Mouse (Mus musculus): ENCODE measurements at regions not wholly inside any gene's neighbourhood (a gene's known extent, or its start where the extent isn't known, plus 50 kb on each side); places are given as distances from the start of the nearest gene placed in this dataset.

- DNase-seq, result no peak
Measured at GRCm38 (mm10) chr9:50136636-50136985, 208.2 kb downstream of the Rpl10-ps3 start.

- no peak for DNase-seq
Measured at GRCm38 (mm10) chr9:50135939-50136635, 208.7 kb downstream of the Rpl10-ps3 start.

- no peak for DNase-seq
Measured at GRCm38 (mm10) chr9:50124241-50124640, 220.5 kb downstream of the Rpl10-ps3 start.

GRCm38 (mm10) chr9:50120820-50121599, 223.8 kb downstream of the Rpl10-ps3 start:
- DNase-seq, result no peak

GRCm38 (mm10) chr9:50119412-50119811, 225.4 kb downstream of the Rpl10-ps3 start:
- DNase-seq, result no peak

- no peak for DNase-seq
Measured at GRCm38 (mm10) chr9:50118578-50118977, 226.2 kb downstream of the Rpl10-ps3 start.

GRCm38 (mm10) chr9:50106551-50106950, 238.2 kb downstream of the Rpl10-ps3 start:
- no peak for DNase-seq

- no peak for DNase-seq
Measured at GRCm38 (mm10) chr9:50102766-50103165, 242.0 kb downstream of the Rpl10-ps3 start.

- DNase-seq, result no peak
Measured at GRCm38 (mm10) chr9:50101061-50101460, 243.7 kb downstream of the Rpl10-ps3 start.

- no peak for DNase-seq
Measured at GRCm38 (mm10) chr9:50090968-50091367, 253.8 kb downstream of the Rpl10-ps3 start.

GRCm38 (mm10) chr9:50089916-50090315, 254.9 kb downstream of the Rpl10-ps3 start:
- no peak for DNase-seq

GRCm38 (mm10) chr9:50080205-50080604, 264.6 kb downstream of the Rpl10-ps3 start:
- DNase-seq, result no peak

- no peak for DNase-seq
Measured at GRCm38 (mm10) chr9:50068576-50068975, 269.9 kb upstream of the Ncam1 start.

GRCm38 (mm10) chr9:50067729-50068225, 269.1 kb upstream of the Ncam1 start:
- DNase-seq, result no peak

- DNase-seq, result no peak
Measured at GRCm38 (mm10) chr9:50064505-50065229, 265.9 kb upstream of the Ncam1 start.

- DNase-seq, result peak in 1 of 2 experiments; percentile 0
Measured at GRCm38 (mm10) chr9:50038231-50038630, 239.5 kb upstream of the Ncam1 start.

GRCm38 (mm10) chr9:50032322-50033158, 233.8 kb upstream of the Ncam1 start:
- no peak for DNase-seq

- no peak for DNase-seq
Measured at GRCm38 (mm10) chr9:50031318-50031717, 232.6 kb upstream of the Ncam1 start.

- no peak for DNase-seq
Measured at GRCm38 (mm10) chr9:50029030-50029429, 230.3 kb upstream of the Ncam1 start.

GRCm38 (mm10) chr9:50028573-50028972, 229.8 kb upstream of the Ncam1 start:
- no peak for DNase-seq

- DNase-seq, result no peak
Measured at GRCm38 (mm10) chr9:50024820-50025219, 226.1 kb upstream of the Ncam1 start.

- DNase-seq, result no peak
Measured at GRCm38 (mm10) chr9:50013602-50014001, 214.9 kb upstream of the Ncam1 start.
